Mouse (Mus musculus) spleen, adult 2 months (tissue): ENCODE measurements around the gene Zfp507.

Experiments
- CTCF ChIP-seq: fragments of 200-500 bp; IDR thresholded peaks from 2 replicates; pipeline ENCODE4 v1.5.1; 2011; ENCODE audit warnings: mild to moderate bottlenecking, inconsistent platforms; ENCODE audit not compliant: insufficient read depth, insufficient read length, insufficient replicate concordance; ENCODE audit errors: extremely low read depth
- POLR2A ChIP-seq: fragments of 200-500 bp; IDR thresholded peaks from 2 replicates; pipeline ENCODE4 v1.6.1; 2011; ENCODE audit warnings: low read depth, low read length, inconsistent platforms

GRCm38 (mm10) chr7:35764461-35764860 lies 38.3 kb downstream of the Zfp507 start:
- no peak for TF ChIP-seq CTCF
- TF ChIP-seq POLR2A = no peak
